ENCODE assay signal across 12 mouse cellular contexts in genomic region chr13:119318358-119318757, GRCm38 (mm10).
A peak's percentile ranks its signal among the peaks of the same experiment; 100 is the strongest.
DNase-seq lines count a peak whose midpoint lies in the region; ATAC-seq and TF ChIP-seq lines count a peak whose summit lies in the region.
"Had no signal": no experiment of that assay in that cellular context is flagged by ENCODE, and none has a peak within 500 bp of the region (broad histone marks: within the 10 kb centered on the region; RNA-seq: fewer than 3 reads in every experiment).

No protein-coding gene starts in this region.

- no peaks in the 10 kb centered on the region for H3K36me3 ChIP-seq in kidney, adult 2 months (ENCODE audit: control insufficient read depth, insufficient read depth, low read length)

- H3K27ac ChIP-seq in gastrocnemius, adult 2 months = no peak overlapping the region
- no peak overlapping the region for H3K27ac ChIP-seq in kidney, adult 2 months (ENCODE audit: insufficient read depth, low read depth, low read length)

- H3K4me3 ChIP-seq in gastrocnemius, adult 2 months = no peak overlapping the region
- no peak overlapping the region for H3K4me3 ChIP-seq in kidney, adult 2 months (ENCODE audit: insufficient read depth, low read depth, low read length)

- WGBS in kidney, adult 2 months = 86% methylated on average over 1 of the region's 1 CpGs

- TF ChIP-seq CTCF in gastrocnemius, adult 2 months (IDR thresholded peaks at IDR 0.05) = peak; percentile 27; the same call in 1 of the 2 replicates
- no peak for TF ChIP-seq CTCF in kidney, adult 2 months (conservative IDR thresholded peaks at IDR 0.05; ENCODE audit: insufficient read depth, insufficient read length, low read depth, low read length)

- DNase-seq in gastrocnemius, adult 2 months = no peak
- no peak for DNase-seq in gastrocnemius, postnatal 36 days
- DNase-seq in left cerebral cortex, postnatal 14 days (ENCODE audit: low spot score in 2 of 2) = peak; percentile 20 to 26
- DNase-seq in left cerebral cortex, adult 11 months (ENCODE audit: low spot score) = no peak
- DNase-seq in 416B (ENCODE audit: low read depth) = peak; percentile 8
- no peak for DNase-seq in yolk sac, embryonic 10.5 days (ENCODE audit: low spot score)
- DNase-seq in kidney, adult 2 months = no peak
- DNase-seq: cerebellum, postnatal 36 days; heart, postnatal 36 days; kidney, adult 18-20 months; thymus, postnatal 14 days had no signal

- H3K27me3 ChIP-seq in kidney, adult 2 months (replicated peaks; ENCODE audit: control insufficient read depth, insufficient read depth, low read length) = no peaks in the 10 kb centered on the region

- no peak for TF ChIP-seq POLR2A in kidney, adult 2 months (IDR thresholded peaks at IDR 0.05; ENCODE audit: low read depth, low read length)

- peak; percentile 77 for ATAC-seq in common myeloid progenitor, adult 5-6 weeks (replicated peaks; ENCODE audit: low read depth, poor library complexity, severe bottlenecking)

- H3K4me1 ChIP-seq in kidney, adult 2 months (ENCODE audit: control insufficient read depth, insufficient read depth, low read length) = no peaks in the 10 kb centered on the region

- intact Hi-C loops in gastrocnemius, adult 2 months (cut with DNase I) = no loop called here
- intact Hi-C loops in gastrocnemius, postnatal 36 days (cut with DNase I) = no loop called here
- intact Hi-C loops in left cerebral cortex, postnatal 14 days (cut with DNase I) = loop anchor here (1.0 kb wide), 1 partner anchor 915 kb away; no protein-coding TSS in a partner anchor

Comparison
In these comparisons a context has a peak if more than half of its experiments do, and no peak if none do; other contexts are left out.
1. DNase-seq: peak in left cerebral cortex, postnatal 14 days (2 of 2) and 416B (single experiment); none in gastrocnemius, adult 2 months (single experiment), gastrocnemius, postnatal 36 days (0 of 2), left cerebral cortex, adult 11 months (single experiment), yolk sac, embryonic 10.5 days (single experiment) and kidney, adult 2 months (single experiment).